Comparison of ENCODE assay signal across 10 mouse cellular contexts in genomic region chr5:20582995-20583435, GRCm38 (mm10).
DNase-seq lines count a peak whose midpoint lies in the region; ATAC-seq and TF ChIP-seq lines count a peak whose summit lies in the region.
"Had no signal": no experiment of that assay in that cellular context is flagged by ENCODE, and none has a peak within 500 bp of the region (broad histone marks: within the 10 kb centered on the region; RNA-seq: fewer than 3 reads in every experiment).

No protein-coding gene starts in this region.

- H3K4me2 ChIP-seq in forebrain, embryonic 13.5 days = no peak overlapping the region
- H3K4me2 ChIP-seq in neural tube, embryonic 11.5 days (ENCODE audit: low read depth) = no peak overlapping the region
- no peak overlapping the region for H3K4me2 ChIP-seq in limb, embryonic 14.5 days (replicated peaks; ENCODE audit: low read depth, low read length, severe bottlenecking)
- no peak overlapping the region for H3K4me2 ChIP-seq in intestine, embryonic 16.5 days (ENCODE audit: low read depth, low read length)

- TF ChIP-seq POLR2A in limb, embryonic 14.5 days (IDR thresholded peaks at IDR 0.05; ENCODE audit: borderline replicate concordance, extremely low read depth, insufficient read depth, insufficient read length) = no peak

- WGBS in forebrain, embryonic 13.5 days = 62% methylated on average over 10 of the region's 10 CpGs
- WGBS in forebrain, embryonic 10.5 days = 81% methylated on average over 10 of the region's 10 CpGs
- WGBS in neural tube, embryonic 11.5 days = 58% methylated on average over 10 of the region's 10 CpGs
- 62% methylated on average over 10 of the region's 10 CpGs for WGBS in limb, embryonic 14.5 days
- WGBS in intestine, embryonic 16.5 days = 57% methylated on average over 10 of the region's 10 CpGs

- no peak overlapping the region for H3K9ac ChIP-seq in forebrain, embryonic 13.5 days
- no peak overlapping the region for H3K9ac ChIP-seq in neural tube, embryonic 11.5 days (ENCODE audit: low read length)
- H3K9ac ChIP-seq in limb, embryonic 14.5 days (ENCODE audit: low read depth, low read length, severe bottlenecking) = no peak overlapping the region
- H3K9ac ChIP-seq in intestine, embryonic 16.5 days (ENCODE audit: low read depth, low read length) = no peak overlapping the region

- H3K4me1 ChIP-seq in forebrain, embryonic 13.5 days = no peaks in the 10 kb centered on the region
- H3K4me1 ChIP-seq in forebrain, embryonic 10.5 days = no peaks in the 10 kb centered on the region
- H3K4me1 ChIP-seq in neural tube, embryonic 11.5 days (ENCODE audit: control insufficient read depth, insufficient read depth, low read length) = no peaks in the 10 kb centered on the region
- H3K4me1 ChIP-seq in limb, embryonic 14.5 days (ENCODE audit: control insufficient read depth, insufficient read depth, low read length) = no peaks in the 10 kb centered on the region
- no peaks in the 10 kb centered on the region for H3K4me1 ChIP-seq in intestine, embryonic 16.5 days (ENCODE audit: control insufficient read depth, insufficient read depth, low read length)

- H3K27me3 ChIP-seq in forebrain, embryonic 13.5 days = no peaks in the 10 kb centered on the region
- H3K27me3 ChIP-seq in forebrain, embryonic 10.5 days (ENCODE audit: poor library complexity, severe bottlenecking) = no peaks in the 10 kb centered on the region
- no peaks in the 10 kb centered on the region for H3K27me3 ChIP-seq in neural tube, embryonic 11.5 days (ENCODE audit: control insufficient read depth, insufficient read depth, low read length)
- H3K27me3 ChIP-seq in limb, embryonic 14.5 days (ENCODE audit: control insufficient read depth, insufficient read depth, low read length) = no peaks in the 10 kb centered on the region
- H3K27me3 ChIP-seq in intestine, embryonic 16.5 days (replicated peaks; ENCODE audit: control insufficient read depth, insufficient read depth, low read length) = no peaks in the 10 kb centered on the region

- H3K4me3 ChIP-seq in forebrain, embryonic 13.5 days = no peak overlapping the region
- H3K4me3 ChIP-seq in forebrain, embryonic 10.5 days = no peak overlapping the region
- no peak overlapping the region for H3K4me3 ChIP-seq in neural tube, embryonic 11.5 days (ENCODE audit: low read depth, low read length)
- no peak overlapping the region for H3K4me3 ChIP-seq in limb, embryonic 14.5 days (replicated peaks; ENCODE audit: low read length)
- H3K4me3 ChIP-seq in intestine, embryonic 16.5 days (ENCODE audit: low read length) = no peak overlapping the region
- H3K4me3 ChIP-seq: erythroblast, embryonic 14.5 days had no signal

- peak overlapping the region; percentile 48 for H3K27ac ChIP-seq in forebrain, embryonic 13.5 days
- H3K27ac ChIP-seq in forebrain, embryonic 10.5 days = no peak overlapping the region
- H3K27ac ChIP-seq in neural tube, embryonic 11.5 days (ENCODE audit: low read depth, low read length) = no peak overlapping the region
- H3K27ac ChIP-seq in limb, embryonic 14.5 days (replicated peaks; ENCODE audit: low read depth, low read length) = no peak overlapping the region
- no peak overlapping the region for H3K27ac ChIP-seq in intestine, embryonic 16.5 days (ENCODE audit: low read length)

- H3K36me3 ChIP-seq in forebrain, embryonic 13.5 days (ENCODE audit: poor library complexity, severe bottlenecking) = no peaks in the 10 kb centered on the region
- no peaks in the 10 kb centered on the region for H3K36me3 ChIP-seq in forebrain, embryonic 10.5 days (replicated peaks)
- no peaks in the 10 kb centered on the region for H3K36me3 ChIP-seq in neural tube, embryonic 11.5 days (ENCODE audit: control insufficient read depth, insufficient read depth, low read length)
- no peaks in the 10 kb centered on the region for H3K36me3 ChIP-seq in limb, embryonic 14.5 days (ENCODE audit: control insufficient read depth, insufficient read depth, low read length)
- no peaks in the 10 kb centered on the region for H3K36me3 ChIP-seq in intestine, embryonic 16.5 days (ENCODE audit: control insufficient read depth, insufficient read depth, low read length)

- H3K9me3 ChIP-seq in forebrain, embryonic 13.5 days (replicated peaks) = no peaks in the 10 kb centered on the region
- no peaks in the 10 kb centered on the region for H3K9me3 ChIP-seq in forebrain, embryonic 10.5 days
- H3K9me3 ChIP-seq in neural tube, embryonic 11.5 days (ENCODE audit: control insufficient read depth, low read length) = no peaks in the 10 kb centered on the region
- H3K9me3 ChIP-seq in limb, embryonic 14.5 days (ENCODE audit: control insufficient read depth, low read length) = no peaks in the 10 kb centered on the region
- no peaks in the 10 kb centered on the region for H3K9me3 ChIP-seq in intestine, embryonic 16.5 days (ENCODE audit: control insufficient read depth, low read length)

- no peak for DNase-seq in forebrain, embryonic 10.5 days (ENCODE audit: extremely low spot score, low spot score)
- peak; percentile 26 for DNase-seq in neural tube, embryonic 11.5 days (ENCODE audit: low spot score)
- no peak for DNase-seq in neural tube, embryonic 10.5 days (ENCODE audit: extremely low spot score, low spot score)
- DNase-seq in limb, embryonic 14.5 days (ENCODE audit: low spot score) = peak; percentile 9
- peak; percentile 23 to 24 for DNase-seq in right cerebral cortex, postnatal 36 days (ENCODE audit: low spot score in 2 of 2)
- no peak for DNase-seq in natural killer cell, adult 2 months (ENCODE audit: low spot score in 2 of 2)

- peak; percentile 75 for ATAC-seq in forebrain, embryonic 13.5 days
- no peak for ATAC-seq in neural tube, embryonic 11.5 days (ENCODE audit: insufficient read depth, low FRiP score, low TSS enrichment)
- no peak for ATAC-seq in limb, embryonic 14.5 days (ENCODE audit: low FRiP score, low read depth)
- ATAC-seq in intestine, embryonic 16.5 days = no peak
- ATAC-seq: lung, postnatal 0 days had no signal

Comparison
In these comparisons a context has a peak if more than half of its experiments do, and no peak if none do; other contexts are left out.
1. DNase-seq: peak in neural tube, embryonic 11.5 days (single experiment), limb, embryonic 14.5 days (single experiment) and right cerebral cortex, postnatal 36 days (2 of 2); none in forebrain, embryonic 10.5 days (single experiment), neural tube, embryonic 10.5 days (single experiment) and natural killer cell, adult 2 months (0 of 2).